Mouse (Mus musculus): ENCODE results near the gene Fkbp8.

Fkbp8 gene

DNA sequence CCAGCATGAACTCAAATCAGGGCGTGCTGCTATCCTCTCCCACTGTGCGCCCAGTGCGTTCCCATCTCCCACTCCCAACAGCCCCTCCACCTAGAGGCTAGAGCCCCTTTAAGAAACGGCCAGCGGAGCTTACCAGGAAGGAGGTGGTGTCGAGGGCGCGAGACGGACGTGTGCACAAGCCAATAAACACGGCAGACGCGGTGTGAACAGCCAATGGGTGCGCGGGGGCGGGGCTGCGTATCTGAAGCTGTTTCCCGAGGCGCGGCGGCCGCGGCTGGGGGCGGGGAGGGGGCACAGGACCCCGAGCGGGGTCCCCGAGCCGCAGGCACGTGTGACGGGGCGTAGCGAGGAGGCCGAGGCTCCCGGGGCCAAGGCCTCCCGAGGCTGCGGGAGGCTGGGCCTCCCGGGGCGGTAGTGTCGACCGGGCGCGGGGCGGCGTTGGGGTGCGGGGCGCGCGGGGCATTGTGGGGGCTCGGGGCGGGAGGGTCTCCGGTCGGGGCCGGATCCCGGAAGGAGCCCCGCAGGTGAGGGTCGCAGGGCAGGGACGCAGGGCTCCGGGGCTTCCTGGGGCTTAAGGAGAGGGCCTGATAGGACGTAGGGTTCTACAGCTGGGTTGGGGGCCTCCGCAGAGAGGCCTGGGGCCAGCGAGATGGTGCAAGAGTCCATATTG lies at the start of gene Fkbp8, which contains the start of gene Kxd1:
Gene Fkbp8 (plus strand): TSS at position 213 of the 670 bp plus-strand sequence.
Gene Kxd1 (minus strand): TSS at position 445 of the 670 bp plus-strand sequence.
- peak; percentile 97 for DNase-seq (ENCODE audit: low spot score)

- no peak for DNase-seq (ENCODE audit: low spot score)
Measured at GRCm38 (mm10) chr8:70481908-70482307, 45.6 kb upstream of the Fkbp8 start.

DNA sequence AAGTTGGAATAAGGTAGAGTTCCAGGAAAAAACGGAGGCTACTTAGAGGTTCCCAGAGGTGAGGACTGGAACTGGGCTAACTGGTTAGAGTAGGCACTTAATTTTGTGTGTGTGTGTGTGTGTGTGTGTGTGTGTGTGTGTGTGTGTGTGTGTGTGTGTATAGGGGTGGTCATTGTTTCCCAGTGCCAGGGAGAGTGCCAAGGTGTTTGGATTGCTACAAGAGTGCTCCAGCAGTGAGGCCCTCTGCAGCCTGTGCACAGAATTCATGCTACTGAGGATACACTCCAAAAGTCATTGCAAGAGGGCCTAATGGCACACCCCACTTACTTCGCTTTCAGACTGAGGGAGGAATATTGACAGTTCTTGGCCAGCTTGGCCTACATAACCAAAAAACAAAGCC lies 44.6 kb upstream of the Fkbp8 start:
- DNase-seq (ENCODE audit: low spot score), result no peak

DNA sequence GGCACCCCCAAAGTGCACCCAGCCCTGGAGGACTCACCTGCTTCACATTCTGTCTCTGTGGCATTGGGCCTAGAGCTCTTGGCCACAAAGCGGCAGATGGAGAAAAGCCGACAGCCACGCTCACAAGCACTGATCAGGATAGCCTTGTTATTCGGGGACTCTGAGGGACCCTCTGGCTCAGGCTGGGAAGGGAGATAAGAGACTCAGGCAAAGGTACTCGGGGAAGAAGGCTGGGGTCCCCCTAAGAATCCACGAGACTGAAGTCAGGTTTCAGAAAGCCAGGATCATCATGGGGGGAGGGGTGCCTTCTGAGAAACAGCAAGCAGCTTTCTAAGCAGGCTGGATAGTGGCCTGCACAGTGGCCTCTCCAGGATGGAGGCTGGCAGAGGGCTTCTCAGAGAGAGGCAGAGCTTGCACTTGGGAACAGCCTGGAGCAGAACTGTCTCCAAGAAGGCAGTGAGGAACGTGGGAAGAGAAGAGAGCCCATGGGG lies 41.3 kb upstream of the Fkbp8 start:
- DNase-seq (ENCODE audit: low spot score), result no peak

- DNase-seq (ENCODE audit: low spot score), result no peak
Measured at GRCm38 (mm10) chr8:70486941-70487520, 40.5 kb upstream of the Fkbp8 start, which contains the start of gene Tmem59l. Gene Tmem59l, minus strand, starts transcription at chr8:70487358.

DNA sequence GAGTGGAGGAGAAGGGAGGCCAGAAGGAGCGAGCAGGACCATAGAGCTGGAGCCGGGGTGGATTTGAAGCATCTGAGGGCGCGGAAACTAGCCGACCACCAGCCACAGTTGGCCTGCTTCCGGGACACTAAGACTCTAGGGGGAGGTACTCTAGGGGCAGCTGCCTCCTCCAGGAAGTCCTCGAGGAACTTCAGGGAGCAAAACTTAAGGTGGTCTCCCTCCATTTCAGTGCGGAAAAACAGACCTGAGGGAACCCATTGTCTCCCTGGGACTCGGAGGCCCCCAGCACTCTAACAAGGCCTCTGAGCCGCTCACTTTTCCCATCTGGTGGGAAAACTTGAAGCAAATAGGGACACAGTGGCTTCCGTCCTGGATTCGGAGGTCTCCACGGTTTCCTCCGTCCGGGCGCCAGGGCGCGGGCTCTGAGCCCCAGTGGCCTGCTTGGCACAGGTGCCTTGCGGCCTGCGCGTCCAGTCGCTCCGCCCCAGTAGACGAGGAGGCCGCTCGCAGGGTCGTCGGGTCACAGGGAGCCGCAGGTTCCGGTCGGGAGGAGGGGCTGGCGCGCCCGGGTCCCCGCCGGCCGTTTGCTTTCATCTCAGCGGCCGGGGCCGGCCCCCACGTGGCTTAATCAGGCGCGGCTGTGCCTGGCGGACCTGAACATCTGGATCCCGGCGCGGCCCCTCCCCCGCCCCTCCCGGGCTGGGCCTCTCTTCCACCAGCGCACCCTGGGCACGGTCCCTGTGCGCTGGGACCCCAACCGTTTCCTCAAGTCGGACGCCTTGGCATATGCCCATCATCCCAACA lies 39.3 kb upstream of the Fkbp8 start:
- peak; percentile 80 for DNase-seq (ENCODE audit: low spot score)

DNA sequence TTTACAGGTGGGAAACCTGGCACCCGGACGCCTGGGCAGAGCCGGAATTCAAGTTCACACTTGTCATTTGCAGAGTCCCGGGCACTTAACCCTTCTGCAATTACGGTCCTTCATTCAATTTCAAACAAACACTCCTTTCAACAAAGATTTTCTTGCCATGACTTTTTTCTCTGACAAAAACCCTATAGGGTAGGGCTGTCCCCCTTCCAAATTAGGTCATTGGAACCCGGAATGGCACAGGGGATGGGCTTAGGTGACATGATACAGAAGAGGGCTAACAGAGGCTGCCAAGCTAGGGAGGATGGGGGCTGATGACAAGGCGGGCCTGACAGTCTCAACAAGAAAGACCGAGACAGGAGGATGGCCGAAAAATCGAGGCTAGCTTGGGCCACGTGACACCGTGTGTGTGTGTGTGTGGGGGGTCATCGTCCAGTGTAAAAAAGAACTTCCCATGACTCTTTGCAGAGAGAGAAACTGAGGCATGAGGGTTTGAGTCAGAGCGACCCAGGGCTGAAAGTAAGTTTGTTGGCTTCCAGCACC lies 38.5 kb upstream of the Fkbp8 start:
- DNase-seq (ENCODE audit: low spot score), result no peak

DNA sequence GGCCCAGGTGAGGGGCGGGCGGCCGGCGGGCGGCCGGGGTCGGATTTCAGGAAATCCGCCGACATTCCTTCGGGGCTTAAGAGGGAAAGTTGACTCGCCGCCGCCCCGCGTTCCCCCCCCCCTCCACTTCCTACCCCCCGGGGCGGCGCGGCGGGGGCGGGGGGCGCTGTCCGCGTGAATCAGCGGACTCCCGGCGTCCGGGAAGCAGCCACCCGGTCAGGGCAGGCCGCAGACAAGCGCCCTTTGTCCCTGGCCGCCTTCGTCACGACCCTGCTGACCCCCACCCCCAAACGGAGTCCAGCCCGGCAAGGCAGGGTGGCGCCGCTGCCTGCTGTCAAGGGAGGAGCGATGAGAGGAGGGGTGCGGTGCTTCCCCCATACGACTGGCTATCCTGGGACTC lies 37.9 kb upstream of the Fkbp8 start:
- DNase-seq (ENCODE audit: low spot score), result no peak

GRCm38 (mm10) chr8:70490061-70490879 lies 37.3 kb upstream of the Fkbp8 start:
- DNase-seq (ENCODE audit: low spot score), result no peak

- no peak for DNase-seq (ENCODE audit: low spot score)
Measured at GRCm38 (mm10) chr8:70490880-70491495, 36.5 kb upstream of the Fkbp8 start.

GRCm38 (mm10) chr8:70492664-70493640 lies 34.6 kb upstream of the Fkbp8 start, which contains the start of gene Crlf1:
Gene Crlf1, plus strand, starts transcription at chr8:70493158.
- DNase-seq (ENCODE audit: low spot score), result no peak

- no peak for DNase-seq (ENCODE audit: low spot score)
Measured at GRCm38 (mm10) chr8:70493692-70494415, 33.7 kb upstream of the Fkbp8 start.

DNA sequence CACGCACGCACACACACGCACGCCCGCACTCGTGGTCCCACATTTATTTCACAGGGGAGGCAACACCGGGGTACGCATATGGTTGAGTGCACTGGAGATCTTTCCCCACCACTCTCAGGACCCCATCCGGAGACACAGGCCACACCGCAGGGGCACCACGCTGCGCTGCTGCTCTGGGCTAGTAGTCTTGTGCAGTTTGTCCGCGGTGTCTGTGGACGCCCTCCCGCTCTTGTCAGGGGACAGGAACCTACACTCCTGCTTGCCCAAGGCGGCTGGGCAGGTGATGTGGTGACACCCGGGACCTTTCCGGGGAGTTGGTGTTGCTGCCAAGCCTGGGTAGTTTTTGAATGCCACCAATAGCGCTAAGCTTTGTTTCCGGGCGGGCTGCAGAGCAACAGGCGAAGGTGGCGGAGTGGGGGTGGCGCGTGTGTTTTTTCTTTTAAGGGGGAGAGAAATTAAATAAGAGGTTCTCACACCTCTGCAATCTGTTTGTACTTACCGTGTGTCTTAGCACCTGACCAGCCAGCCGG lies 33.0 kb upstream of the Fkbp8 start:
- no peak for DNase-seq (ENCODE audit: low spot score)

DNA sequence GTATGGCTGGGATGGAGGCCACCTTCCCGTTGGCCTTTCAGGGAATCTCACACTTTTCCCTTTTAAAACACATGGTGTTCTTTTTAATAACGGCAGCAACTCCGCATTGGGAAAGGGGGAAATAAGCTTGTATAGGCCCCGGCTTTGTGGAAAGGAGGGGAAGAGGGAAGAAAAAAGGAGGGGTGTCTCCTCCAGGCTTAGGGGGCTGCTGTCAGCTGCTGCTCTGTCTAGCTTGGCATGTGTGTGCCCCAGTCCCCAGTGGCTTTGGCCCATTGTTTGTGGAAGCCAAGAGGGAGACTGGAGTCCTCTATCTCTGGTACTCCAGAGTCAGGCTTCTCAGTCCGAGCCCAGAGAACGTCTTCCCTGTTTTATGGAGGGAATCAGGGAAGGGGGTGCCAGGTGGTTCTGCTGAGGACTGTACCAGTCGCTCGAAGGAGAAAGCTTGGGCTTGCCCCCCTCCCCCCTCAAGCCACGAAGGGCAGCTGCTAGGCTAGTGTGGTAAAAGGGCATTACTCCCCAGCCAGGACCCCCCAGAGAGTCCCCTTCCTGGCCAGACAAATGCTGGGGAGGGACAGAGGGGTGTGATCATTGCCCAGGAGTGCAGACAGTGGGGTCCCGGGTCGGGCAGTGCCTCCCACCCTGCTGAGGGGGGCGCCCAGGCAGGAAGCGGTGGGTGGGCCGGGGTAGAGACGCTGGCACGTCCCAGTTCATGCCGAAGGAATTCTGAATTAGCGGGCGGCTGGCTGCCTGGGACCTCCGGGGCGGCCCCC lies 32.3 kb upstream of the Fkbp8 start:
- DNase-seq (ENCODE audit: low spot score), result no peak

- DNase-seq (ENCODE audit: low spot score), result no peak
Measured at GRCm38 (mm10) chr8:70495771-70496062, 31.8 kb upstream of the Fkbp8 start.

DNA sequence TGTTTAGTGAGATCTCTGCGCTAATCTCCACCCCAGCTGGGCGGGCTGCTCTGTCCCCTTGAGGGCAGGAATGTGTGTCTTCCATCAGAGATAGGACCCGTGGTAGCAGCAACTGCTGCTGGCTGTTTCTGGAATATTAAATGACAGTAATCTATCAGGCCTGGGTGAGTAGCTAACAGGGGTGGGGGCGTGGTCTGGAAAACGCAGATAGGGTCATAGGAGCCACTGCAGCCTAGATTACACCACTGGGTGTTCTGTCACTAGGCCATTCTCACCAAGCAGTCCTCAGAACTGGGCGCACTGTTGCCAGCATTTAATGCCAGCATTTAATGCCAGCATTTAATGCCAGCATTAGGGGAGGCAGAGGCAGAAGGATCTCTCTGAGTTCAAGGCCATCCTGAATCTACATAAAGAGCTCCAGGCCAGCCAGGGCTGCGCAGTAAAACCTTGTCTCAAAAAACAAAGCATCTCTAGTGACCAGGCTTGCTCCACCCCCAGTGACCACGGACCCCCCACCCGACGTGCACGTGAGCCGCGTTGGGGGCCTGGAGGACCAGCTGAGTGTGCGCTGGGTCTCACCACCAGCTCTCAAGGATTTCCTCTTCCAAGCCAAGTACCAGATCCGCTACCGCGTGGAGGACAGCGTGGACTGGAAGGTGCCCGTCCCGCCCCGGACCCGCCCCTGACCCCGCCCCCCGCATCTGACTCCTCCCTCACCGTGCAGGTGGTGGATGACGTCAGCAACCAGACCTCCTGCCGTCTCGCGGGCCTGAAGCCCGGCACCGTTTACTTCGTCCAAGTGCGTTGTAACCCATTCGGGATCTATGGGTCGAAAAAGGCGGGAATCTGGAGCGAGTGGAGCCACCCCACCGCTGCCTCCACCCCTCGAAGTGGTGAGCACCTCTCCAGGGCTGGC lies 26.9 kb upstream of the Fkbp8 start:
- DNase-seq (ENCODE audit: low spot score), result peak; percentile 77

DNA sequence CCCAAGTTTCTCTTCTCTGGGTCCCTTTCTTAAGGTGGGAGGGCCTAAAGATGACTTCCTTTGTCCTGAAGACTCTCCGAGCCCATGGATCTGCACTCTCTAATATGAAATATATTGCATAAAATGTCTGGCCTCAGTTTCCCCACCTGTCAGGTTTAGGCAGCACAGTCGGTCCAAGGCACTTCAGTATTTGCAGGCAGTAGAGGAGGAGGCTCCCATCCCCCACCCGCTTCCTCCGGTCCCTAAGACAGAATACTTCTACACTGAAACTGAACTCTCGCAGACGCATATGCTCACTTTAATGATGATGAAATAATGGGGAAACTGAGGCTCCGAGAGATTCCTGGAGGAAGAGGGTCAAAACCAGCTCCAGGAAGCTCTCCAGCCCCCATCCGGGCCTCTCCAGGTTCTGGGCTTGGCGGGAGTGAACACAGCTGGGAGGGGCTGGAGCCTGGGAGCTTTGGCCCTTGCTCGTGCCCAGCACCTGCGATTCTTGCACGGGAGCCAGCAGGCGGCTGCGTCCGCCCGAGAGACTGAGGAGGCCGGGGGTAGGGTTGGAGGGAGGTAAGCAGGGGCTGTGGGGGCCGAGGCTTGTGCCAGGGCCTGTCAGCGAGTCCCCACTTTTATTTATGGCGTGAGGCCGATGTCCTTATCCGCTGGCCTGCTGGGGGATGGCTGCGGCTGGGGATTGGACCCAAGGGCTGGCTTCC lies 25.5 kb upstream of the Fkbp8 start:
- DNase-seq (ENCODE audit: low spot score), result peak; percentile 70

Data from testis, postnatal 14 days (tissue).